Mouse (Mus musculus) monocyte, adult 5-6 weeks (primary cell): Measurements from ENCODE around the gene Ttc26. TPM values are rescaled to one million over a fixed set of nuclear protein-coding genes. Genes with fewer than 3 reads are reported as not detected.
"Not testable (repeated sequence)": the region's sequence is repeated elsewhere in the genome, so short reads cannot be mapped to it uniquely, and the experiment has no call there.

Experiments
- ATAC-seq: fragments of 153-309, 156-312 bp; replicated peaks from 2 replicates; pipeline ENCODE4 v1.8.0; 2017; ENCODE audit warnings: mild to moderate bottlenecking; ENCODE audit not compliant: low TSS enrichment, insufficient number of reproducible peaks, severe bottlenecking, poor library complexity, low FRiP score
- total RNA-seq: library from RNA; stranded (forward); fragments of 200-1000, 200-491, 200-594 nt; gene quantifications from 3 replicates; pipeline ENCODE4 v1.2.3, GENCODE M21; 2017

Ttc26 gene
- total RNA-seq, 1 experiment from 2014 or later: not detected

- peak; percentile 99 for ATAC-seq
Measured at GRCm38 (mm10) chr6:38433261-38434033, 52.2 kb downstream of the Ttc26 start, which contains the start of gene Ubn2. TSS of gene Ubn2 (plus strand) at chr6:38433950.

DNA sequence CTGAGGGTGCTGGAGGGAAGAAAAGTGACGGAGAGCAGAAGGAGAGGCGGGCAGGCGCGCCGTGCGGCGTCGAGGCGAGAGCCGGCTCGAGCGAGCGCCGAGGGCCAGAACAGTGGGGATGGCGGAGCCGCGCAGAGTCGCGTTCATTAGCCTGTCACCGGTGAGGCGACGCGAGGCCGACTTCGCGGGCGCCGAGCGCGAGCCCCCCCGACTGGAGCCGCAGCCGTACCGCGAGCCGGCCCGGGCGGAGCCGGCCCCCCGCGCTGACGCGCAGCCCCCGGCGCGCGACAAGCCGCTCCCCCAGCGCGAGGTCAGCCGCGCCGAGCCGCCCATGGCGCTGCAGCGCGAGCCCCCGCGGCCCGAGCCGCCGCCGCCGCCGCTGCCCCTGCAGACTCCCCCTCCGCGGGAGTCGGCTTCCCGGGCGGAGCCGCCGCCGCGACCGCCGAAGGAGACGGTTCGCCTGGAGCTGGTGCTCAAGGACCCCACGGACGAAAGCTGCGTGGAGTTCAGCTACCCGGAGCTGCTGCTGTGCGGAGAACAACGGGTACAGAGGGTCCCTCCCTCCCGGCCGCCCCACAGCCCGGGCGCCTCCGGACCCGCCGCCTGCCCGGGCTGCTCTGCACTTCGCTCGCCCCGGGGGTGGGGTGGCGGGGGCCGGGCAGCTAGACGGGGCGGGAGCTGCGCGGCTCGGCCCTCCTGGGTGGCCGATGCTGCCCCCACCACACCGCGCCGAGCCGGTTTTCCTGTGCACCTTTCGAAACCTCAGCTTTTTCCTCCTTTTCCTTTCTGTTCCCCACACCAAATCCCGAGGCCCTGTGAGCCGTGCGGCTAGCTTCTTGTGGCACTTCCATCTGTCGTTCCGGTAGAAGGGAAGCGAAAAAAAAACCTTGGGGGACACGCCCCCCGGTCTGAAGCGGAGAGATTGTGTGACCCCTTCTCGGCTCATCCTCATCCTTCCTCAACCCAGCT lies 53.1 kb downstream of the Ttc26 start:
- ATAC-seq: no peak

GRCm38 (mm10) chr6:38443842-38444241 lies 62.6 kb downstream of the Ttc26 start:
- no peak for ATAC-seq

- ATAC-seq: no peak
Measured at GRCm38 (mm10) chr6:38448295-38448694, 67.0 kb downstream of the Ttc26 start.

DNA sequence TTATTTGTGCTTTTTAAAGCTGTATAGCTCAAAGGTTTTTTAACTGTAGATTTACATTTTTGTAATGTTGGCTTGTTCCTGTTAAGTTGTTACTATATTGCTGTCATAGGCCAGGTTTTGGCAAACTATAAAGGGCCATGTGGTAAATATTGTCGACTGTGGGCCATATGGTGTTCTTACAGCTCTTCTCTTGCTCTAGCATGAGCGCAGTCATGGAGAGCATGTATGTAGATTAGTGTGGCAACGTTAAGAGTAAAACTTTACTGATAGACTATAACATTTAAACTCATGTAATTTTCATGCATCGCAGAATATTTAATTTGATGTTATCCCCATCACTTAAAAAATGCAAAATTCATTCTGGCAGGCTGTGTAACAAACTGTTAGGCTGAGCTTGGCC lies 71.8 kb downstream of the Ttc26 start:
- no peak for ATAC-seq

DNA sequence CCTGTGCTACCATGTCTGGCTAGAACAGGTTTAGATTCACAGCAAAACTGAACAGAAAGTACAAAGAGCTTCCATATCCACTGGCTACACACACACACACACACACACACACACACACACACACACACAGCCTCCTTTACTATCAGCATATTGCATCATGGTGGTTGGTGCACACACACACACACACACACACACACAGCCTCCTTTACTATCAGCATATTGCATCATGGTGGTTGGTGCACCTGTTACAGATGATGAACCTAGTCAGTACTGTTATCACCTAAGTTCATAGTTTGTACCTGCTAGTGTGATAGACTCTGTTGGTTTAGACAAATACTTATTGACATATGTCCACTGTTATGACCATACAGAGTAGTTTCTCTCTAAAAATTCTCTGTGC lies 75.2 kb downstream of the Ttc26 start:
- not testable (repeated sequence) for ATAC-seq

DNA sequence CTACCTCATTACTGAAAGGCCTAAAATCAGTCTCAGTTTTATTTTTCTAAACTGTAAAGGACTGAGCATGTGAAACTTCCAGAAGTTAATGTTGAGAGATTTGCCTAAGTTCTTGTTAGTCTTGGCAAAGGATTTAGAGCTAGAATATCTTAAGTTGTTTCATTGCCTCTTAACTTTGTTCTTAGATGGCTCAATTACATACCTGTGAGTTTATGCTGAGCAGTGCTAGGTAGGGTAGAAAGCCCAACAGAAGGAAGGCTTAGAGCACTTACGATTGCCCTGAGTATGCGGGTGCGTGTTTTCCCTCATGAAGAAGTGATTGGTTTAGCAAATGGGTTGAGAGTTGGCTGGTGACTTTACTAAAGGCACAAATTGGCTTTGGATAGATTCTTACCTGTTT lies 76.8 kb downstream of the Ttc26 start:
- no peak for ATAC-seq

DNA sequence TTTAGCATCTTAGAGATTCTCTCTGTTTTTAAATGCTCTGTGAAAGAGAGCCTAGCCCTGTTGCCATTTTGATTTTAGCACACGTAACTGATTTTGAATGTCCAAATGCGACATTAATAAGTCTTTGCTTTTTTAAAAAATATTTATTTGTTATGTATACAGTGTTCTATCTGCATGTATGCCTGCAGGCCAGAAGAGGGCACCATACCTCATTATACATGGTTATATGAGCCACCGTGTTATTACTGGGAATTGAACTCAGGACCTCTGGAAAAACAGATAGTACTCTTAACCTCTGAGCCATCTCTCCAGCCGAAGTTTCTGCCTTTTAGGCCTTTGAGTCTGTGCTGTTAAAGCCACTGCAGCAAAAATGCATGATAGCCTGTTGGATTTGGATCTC lies 88.3 kb downstream of the Ttc26 start:
- ATAC-seq: no peak

Other genes with a start within 250 kb of the Ttc26 start
- gene D630045J12Rik, start 127.5 kb upstream of the Ttc26 start, total RNA-seq: not detected in 3 replicates
- 0.68 to 1.5 TPM in 2 of 3 replicates, not detected in the other for gene Zc3hav1l, start 82.2 kb upstream of the Ttc26 start, total RNA-seq
- 128 to 170 TPM (median 152 TPM) in 3 replicates for gene Zc3hav1, start 26.9 kb upstream of the Ttc26 start, total RNA-seq
- gene Ubn2, start 52.5 kb downstream of the Ttc26 start, total RNA-seq: 16.8 to 43.2 TPM (median 17.6 TPM) in 3 replicates
- gene Fmc1, start 152.0 kb downstream of the Ttc26 start, total RNA-seq: 13.5 to 17.0 TPM (median 13.7 TPM) in 3 replicates
- 295 to 500 TPM (median 307 TPM) in 3 replicates for gene Luc7l2, start 169.9 kb downstream of the Ttc26 start, total RNA-seq